Mouse (Mus musculus) left cerebral cortex, adult 8-10 months (tissue): ENCODE measurements around the gene Htra3. TPM values are rescaled to one million over a fixed set of nuclear protein-coding genes. Genes with fewer than 3 reads are reported as not detected.
A peak's percentile ranks its signal among the peaks of the same experiment; 100 is the strongest.

Experiments used
- DNase-seq, 2 experiments: peaks; one replicate each; pipeline ENCODE4 v3.0.0; 2022; ENCODE audit warnings: low spot score in 2 of 2
- total RNA-seq, 4 experiments: library from RNA; stranded (reverse); gene quantifications; 2 replicates each; pipeline ENCODE4 v1.2.4; 2022

The Htra3 gene
- total RNA-seq, 4 experiments from 2014 or later: 7.0 to 8.3 (median 7.9) TPM

- DNase-seq: no peak
These were observed 16.2 kb upstream of the Htra3 start for GRCm38 (mm10) chr5:35695815-35696214.

DNA sequence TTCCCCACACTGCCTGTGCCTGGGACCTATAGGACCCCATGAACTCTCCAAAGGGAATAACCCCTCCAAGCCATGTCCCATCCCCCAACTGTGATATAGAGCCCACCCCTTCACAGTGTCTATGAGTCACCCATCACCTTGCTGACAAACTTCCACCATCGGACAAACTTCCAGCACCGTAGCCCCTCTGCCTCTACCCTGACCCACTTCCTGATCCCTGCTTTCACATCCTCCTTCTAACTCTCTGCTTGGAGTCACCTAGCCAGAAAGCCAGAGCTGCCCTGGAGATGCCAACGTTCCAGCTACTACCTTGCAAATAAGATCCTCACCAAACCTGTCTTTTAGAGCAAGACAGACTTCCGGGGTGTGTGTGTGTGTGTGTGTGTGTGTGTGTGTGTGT is 14.1 kb upstream of the Htra3 start:
- DNase-seq: no peak

- no peak for DNase-seq
These were observed 11.7 kb upstream of the Htra3 start for GRCm38 (mm10) chr5:35691246-35691645.

DNA sequence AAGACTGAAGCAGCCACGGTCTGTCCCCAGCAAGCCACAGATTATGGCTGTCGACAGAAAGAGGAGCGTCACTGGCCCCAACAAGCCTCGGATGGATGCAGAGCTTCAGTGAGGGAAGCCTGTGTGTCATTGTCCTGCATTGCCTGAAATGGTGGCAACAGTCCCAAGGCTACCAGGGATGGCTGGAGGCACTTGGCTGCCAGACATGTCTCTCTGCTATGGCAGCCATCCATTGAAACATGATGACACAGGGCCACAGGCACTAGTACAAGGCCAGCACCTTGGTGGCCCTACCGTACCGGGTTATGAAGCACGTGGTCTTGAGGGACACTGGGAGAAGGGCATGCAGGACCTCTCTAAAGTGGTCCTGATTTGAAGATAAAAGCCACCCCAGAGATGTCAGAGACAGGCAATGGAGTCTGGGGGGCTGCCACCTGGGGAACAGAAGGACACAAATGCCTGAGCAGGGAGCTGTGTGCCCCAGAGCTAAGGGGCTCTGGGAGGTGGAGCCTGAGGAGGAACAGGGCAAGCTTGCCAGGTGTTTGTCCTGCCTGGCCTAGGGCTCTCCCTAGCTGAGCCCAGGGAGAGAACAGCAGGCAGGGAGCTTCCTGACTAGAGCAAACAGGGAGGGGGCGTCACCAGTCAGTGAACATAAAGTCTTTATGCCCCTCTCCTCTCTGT is 11.0 kb upstream of the Htra3 start:
- DNase-seq: no peak

DNA sequence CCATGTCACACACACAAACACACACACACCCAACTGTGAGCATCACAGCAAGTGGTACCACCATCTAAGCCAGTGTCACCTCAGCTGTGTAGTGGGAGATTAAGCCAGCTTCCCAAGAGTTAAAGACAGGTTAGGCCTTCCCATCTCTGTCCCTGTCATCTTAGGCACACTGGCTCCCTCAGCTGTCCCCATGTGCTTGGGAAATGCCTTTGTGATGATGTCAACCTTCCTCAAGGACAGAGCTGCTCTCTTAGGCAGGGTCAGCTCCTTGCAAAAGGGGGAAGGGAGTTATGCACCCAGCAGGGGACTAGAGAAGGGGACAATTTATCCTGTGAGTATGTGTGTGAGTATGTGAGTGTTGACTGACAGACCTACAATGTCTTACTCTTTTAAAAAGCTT is 9.8 kb upstream of the Htra3 start:
- no peak for DNase-seq

GRCm38 (mm10) chr5:35688851-35689250 is 9.3 kb upstream of the Htra3 start:
- DNase-seq: no peak

DNA sequence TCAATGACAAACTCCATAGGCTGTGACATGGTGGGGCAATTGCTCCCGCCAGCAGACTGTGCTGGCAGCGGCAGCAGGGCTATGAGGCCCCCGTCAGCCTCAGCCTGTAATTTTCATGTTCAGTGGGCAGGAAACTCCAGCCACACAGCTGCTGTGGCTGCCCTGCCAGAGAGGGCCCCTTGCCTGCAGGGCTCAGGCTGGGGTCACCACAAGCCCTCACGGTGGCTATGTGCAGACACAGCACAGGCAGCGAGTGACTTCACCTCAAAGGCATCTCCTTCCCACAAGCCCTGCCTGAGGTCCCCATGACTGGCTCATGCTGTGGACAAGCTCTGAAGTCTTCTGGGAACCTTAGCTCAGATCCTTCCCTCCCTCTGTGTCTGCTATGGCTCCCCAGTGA is 7.5 kb upstream of the Htra3 start:
- DNase-seq: no peak

DNA sequence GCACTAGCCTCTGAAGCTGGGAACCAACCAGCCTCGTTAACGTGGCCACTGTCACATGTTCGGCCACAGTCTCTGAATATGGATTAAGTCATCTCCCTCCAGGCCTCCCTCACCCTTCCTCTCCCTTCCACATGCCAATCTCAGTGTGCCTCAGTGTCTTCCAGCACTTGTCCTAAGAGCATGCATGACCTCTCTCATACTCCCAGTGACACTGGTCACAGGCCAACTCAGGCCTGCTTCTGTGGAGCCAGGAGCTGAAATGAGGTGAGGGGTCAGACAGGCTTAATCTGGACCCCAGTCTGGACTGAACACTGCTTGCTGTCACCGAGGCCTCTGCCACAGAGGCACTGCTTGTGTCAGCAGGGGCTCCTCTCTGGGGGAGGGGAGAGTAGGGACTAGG is 6.8 kb upstream of the Htra3 start:
- DNase-seq: no peak

DNA sequence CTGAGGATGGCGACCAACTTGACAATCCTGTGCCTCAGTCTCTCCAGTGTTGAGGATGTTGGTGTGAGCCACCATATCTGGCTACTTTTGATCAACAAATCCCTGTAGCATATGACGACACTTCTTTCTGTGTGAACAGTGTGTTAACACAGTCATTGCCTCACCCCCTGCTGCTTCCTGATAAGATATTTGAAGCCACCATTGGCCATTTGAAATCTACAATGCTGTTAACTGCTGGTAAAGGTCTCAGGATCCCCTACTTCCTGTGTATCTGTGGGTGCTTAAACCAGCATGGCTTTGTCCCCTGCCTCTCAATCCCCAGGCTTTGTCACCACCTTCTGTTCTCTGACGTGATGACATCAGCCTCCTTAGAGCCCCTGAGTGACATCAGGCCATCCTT is 5.5 kb upstream of the Htra3 start:
- DNase-seq: no peak

DNA sequence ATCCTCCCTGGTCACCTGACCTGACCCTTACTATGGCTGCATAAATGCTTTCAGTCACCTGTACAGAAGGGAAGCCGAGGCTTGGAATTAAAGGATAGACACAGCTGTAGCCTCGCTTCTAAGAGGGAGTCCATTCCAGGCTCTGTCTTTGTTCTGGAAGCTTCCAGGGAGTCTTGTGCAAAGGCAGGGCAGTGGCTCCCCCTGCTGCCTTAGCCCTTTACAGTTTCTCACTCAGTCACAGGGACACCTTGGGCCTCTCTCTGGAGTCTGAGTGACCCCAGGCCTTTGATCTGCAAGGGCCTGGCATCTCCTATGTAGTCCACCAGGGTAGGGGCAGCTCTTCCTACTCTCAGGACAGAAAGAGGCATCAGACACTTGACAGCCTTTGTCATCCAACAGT is 1.4 kb upstream of the Htra3 start:
- no peak for DNase-seq

- DNase-seq: no peak
These were observed 2.6 kb downstream of the Htra3 start for GRCm38 (mm10) chr5:35676964-35677363.

DNA sequence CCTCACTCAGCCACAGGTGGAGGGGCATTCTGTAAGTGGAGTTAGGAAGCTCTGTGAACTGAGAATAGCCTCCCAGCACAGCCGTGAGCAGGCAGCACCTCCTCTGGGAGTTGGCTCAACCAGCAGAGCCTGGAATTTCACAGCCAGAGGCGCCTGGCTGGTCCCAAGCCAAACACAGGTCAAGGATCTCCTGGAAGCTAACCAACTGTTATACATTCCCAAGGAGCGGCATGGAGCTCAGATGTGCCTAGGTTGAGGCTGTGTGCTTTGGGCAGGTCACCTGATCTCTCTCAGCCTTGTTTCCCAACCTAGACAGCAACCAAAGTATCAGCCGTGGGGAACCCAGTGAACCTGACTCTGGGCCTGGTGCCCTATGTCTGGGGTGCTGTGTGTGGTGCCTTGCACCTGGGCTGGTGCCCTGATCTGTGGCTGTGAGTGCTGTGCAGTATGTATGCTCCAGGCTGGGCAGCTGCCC is 5.5 kb downstream of the Htra3 start:
- DNase-seq: no peak

GRCm38 (mm10) chr5:35673086-35673485 is 6.5 kb downstream of the Htra3 start:
- DNase-seq: peak in 1 of 2 experiments; percentile 58

DNA sequence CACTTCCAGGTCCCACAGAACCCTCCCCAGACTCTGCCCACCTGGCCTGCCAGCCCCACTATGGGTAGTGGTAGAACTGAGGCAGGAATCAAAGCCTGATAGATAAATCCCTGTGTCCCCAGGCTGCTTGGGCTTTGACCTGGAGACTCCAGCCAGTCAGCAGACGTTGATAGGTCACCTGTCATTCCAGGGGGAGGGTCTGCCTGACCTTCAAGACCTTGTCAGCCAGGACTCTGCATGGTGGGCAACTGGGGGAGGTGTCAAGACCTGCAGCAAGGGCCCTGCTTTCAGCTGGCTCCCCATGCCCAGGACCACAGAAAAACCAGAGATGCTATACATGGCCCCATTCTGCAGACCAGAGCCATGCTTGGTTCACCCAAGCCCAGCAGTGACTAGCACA is 7.0 kb downstream of the Htra3 start:
- no peak for DNase-seq

- peak in 1 of 2 experiments; percentile 65 for DNase-seq
These were observed 8.1 kb downstream of the Htra3 start for GRCm38 (mm10) chr5:35671474-35671891.

DNA sequence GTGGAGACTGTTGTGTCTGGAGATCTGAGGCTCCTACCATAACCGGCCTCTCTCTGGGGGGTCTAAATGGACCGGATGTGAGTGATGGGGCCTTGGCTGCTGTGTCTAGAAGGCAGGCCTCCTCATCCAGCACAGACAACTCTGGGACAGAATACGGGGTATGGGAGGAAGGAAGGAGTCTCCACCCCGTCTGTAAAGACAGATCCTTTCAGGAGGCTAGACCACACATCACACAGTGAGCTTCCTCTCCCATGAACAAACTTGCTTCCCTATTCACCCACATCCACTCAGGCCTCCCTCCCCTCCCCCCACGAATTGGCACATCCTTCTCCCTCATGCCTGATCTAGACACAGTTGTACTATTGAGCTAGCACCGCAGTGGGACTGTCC is 9.2 kb downstream of the Htra3 start:
- DNase-seq: peak in 1 of 2 experiments; percentile 23

- DNase-seq: no peak
These were observed 9.7 kb downstream of the Htra3 start for GRCm38 (mm10) chr5:35669747-35670411.

DNA sequence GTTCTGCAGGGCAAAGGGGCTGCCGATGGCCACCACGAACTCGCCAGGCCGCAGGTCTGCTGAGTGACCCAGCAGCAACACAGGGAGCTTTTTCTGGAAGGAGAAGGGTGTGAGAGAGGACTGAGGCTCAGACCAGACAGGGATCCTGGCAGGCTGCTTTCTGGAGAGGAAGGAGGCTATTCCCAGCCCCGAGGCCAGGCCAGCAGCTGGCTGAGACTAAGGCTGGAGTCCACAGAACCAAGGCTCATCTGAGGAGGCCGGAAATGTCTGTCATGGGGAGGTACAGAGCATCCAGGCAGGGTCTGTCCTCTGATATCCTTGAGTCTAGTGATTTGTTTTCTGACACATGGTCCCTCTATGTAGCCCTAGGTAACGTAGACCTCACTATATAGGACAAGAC is 13.4 kb downstream of the Htra3 start:
- DNase-seq: no peak

- DNase-seq: no peak
These were observed 17.5 kb downstream of the Htra3 start for GRCm38 (mm10) chr5:35662021-35662545.

DNA sequence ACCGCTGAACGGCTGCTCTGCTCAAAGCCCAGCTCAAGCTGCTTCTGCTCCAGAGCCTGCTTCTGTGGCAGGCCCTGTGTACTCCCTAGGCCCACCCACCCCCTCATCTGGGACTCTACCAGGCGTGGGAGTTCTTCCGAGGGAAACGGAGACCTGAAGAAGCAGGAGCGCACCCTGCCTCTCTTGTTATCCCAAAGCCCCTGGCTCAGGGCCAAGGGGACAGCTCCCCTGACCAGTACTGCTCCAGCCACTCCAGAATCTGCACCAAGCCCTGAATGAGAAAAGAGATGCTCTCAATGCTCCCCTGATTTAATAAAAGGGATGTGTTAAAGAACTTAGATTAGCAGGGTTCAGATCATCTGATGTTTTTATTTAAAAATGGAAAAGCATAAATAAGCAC is 18.4 kb downstream of the Htra3 start:
- no peak for DNase-seq

DNA sequence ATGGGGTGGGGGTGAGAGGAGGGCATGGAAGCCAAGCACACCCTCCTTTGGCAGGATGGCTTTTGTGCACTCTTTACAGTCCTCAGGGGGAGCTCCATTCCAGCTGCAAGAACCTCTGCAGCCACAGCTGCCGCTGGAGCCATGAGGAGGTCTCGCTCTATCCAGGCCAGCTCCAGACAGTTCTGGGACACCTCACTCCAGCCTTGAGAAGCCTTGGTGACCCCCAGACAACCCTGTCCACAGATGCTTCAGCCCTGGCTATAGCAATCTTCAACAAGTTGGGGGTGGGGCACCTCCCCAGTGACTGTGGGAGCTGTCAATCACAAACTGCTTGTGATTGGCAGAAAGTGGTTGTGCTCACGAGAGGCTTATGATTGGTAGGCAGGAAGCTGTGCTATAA is 20.1 kb downstream of the Htra3 start:
- DNase-seq: no peak

DNA sequence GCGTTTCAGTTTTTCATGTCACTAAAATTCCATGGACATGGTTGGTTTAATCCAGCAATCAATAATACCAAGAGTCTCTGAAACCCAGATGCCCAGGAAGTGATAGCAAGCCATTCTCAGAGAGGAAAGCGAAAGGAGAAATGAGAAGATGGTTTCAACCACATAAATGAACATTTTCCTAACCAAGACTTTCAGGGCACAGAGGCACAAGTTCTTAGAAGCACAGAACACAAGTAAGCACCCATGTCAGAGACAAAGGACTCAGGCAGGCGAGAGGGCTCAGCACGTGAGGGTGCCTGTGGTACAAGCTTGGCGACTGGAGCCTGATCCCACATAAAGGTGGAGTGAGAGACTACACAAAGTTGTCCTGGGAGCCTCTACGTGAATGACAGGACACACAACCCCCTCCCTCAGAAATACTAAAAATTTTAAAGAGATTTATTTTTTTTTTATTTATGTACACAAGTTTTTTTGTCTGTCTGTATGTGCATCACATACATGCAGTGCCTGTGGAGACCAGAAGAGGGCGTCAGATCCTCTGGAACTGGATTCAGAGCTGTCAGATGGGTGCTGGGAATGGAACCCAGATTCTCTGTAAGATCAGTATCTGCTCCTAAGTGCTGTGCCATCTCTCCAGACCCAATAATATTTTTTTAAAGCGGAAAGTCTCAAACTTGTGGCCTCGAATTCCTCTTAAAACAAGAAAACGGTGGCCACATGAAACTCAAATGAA is 23.7 kb downstream of the Htra3 start:
- DNase-seq: no peak
